Comparison of ENCODE assay signal across 13 mouse cellular contexts in genomic region chr7:129639006-129639405, GRCm38 (mm10).
"Had no signal": no experiment of that assay in that cellular context is flagged by ENCODE, and none has a peak within 500 bp of the region (broad histone marks: within the 10 kb centered on the region; RNA-seq: fewer than 3 reads in every experiment).

No protein-coding gene starts in this region.

- H3K4me2 ChIP-seq: limb, embryonic 13.5 days; midbrain, embryonic 15.5 days; neural tube, embryonic 13.5 days; stomach, embryonic 15.5 days had no signal

- H3K27me3 ChIP-seq: limb, embryonic 13.5 days; midbrain, embryonic 15.5 days; neural tube, embryonic 13.5 days; stomach, embryonic 15.5 days had no signal

- H3K4me3 ChIP-seq: layer of hippocampus, adult 2 months; limb, embryonic 13.5 days; midbrain, embryonic 15.5 days; neural tube, embryonic 13.5 days; stomach, embryonic 15.5 days had no signal

- H3K4me1 ChIP-seq: midbrain, embryonic 15.5 days; neural tube, embryonic 13.5 days; stomach, embryonic 15.5 days had no signal

- DNase-seq: lung, adult 18-20 months; lung, postnatal 36 days; retina, postnatal 1 day; right cerebral cortex, postnatal 14 days; thymus, adult 2 months; thymus, postnatal 25 days had no signal

- ATAC-seq: midbrain, embryonic 15.5 days had no signal

- H3K9me3 ChIP-seq: limb, embryonic 13.5 days; midbrain, embryonic 15.5 days; neural tube, embryonic 13.5 days; stomach, embryonic 15.5 days had no signal

- H3K27ac ChIP-seq: kidney, postnatal 0 days; layer of hippocampus, adult 2 months; limb, embryonic 13.5 days; liver, embryonic 14.5 days; midbrain, embryonic 15.5 days; neural tube, embryonic 13.5 days; stomach, embryonic 15.5 days had no signal

- H3K9ac ChIP-seq: limb, embryonic 13.5 days; liver, embryonic 14.5 days; midbrain, embryonic 15.5 days; neural tube, embryonic 13.5 days; stomach, embryonic 15.5 days had no signal

- H3K36me3 ChIP-seq: midbrain, embryonic 15.5 days had no signal
